Comparison of ENCODE assay signal across 27 mouse cellular contexts in the genomic region with DNA sequence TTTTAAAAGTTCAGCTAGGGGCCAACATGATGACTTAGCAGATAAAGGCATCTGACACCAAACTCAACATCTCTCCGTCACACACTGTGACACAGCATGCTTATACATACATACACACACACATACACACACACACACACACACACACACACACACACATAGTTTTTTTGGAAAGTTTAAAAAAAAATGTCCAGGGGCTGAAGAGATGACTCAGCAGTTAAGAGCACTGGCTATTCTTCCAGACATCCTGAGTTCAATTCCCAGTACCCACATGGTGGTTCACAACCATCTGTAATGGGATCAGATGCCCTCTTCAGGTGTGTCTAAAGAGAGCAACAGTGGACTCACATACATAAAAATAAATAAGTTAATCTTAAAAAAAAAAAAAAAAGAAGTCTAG. TPM values are rescaled to one million over a fixed set of nuclear protein-coding genes. Genes with fewer than 3 reads are reported as not detected.
A peak's percentile ranks its signal among the peaks of the same experiment; 100 is the strongest.
DNase-seq lines count a peak whose midpoint lies in the region; ATAC-seq and TF ChIP-seq lines count a peak whose summit lies in the region.
"Had no signal": no experiment of that assay in that cellular context is flagged by ENCODE, and none has a peak within 500 bp of the region (broad histone marks: within the 10 kb centered on the region; RNA-seq: fewer than 3 reads in every experiment).

No protein-coding gene starts in this region.

- H3K9ac ChIP-seq in heart, adult 2 months (ENCODE audit: low read depth, low read length): no peak overlapping the region
- H3K9ac ChIP-seq in heart, embryonic 13.5 days: no peak overlapping the region
- no peak overlapping the region for H3K9ac ChIP-seq in heart, postnatal 0 days (replicated peaks; ENCODE audit: low read depth, low read length)
- H3K9ac ChIP-seq: embryonic facial prominence, embryonic 13.5 days; forebrain, embryonic 13.5 days; hindbrain, embryonic 13.5 days; kidney, embryonic 15.5 days had no signal

- H3K36me3 ChIP-seq in heart, embryonic 10.5 days: peaks cover 84% of the 10 kb centered on the region
- H3K36me3 ChIP-seq in heart, adult 2 months (ENCODE audit: control insufficient read depth, insufficient read depth, low read length): peaks cover 15% of the 10 kb centered on the region
- H3K36me3 ChIP-seq in heart, embryonic 13.5 days: peaks cover 89% of the 10 kb centered on the region
- peaks cover 72% of the 10 kb centered on the region for H3K36me3 ChIP-seq in heart, postnatal 0 days (replicated peaks; ENCODE audit: control insufficient read depth, insufficient read depth, low read length)

- ATAC-seq in heart, embryonic 13.5 days (ENCODE audit: extremely low read depth, insufficient number of reproducible peaks, low FRiP score, low TSS enrichment): no peak
- ATAC-seq in heart, postnatal 0 days (ENCODE audit: insufficient read depth, low read depth): no peak
- ATAC-seq: forebrain, embryonic 13.5 days; forebrain, embryonic 16.5 days; hindbrain, embryonic 16.5 days had no signal

- peaks cover 30% of the 10 kb centered on the region for H3K4me1 ChIP-seq in heart, embryonic 10.5 days
- no peaks in the 10 kb centered on the region; the same call in 1 of the 2 replicates for H3K4me1 ChIP-seq in heart, adult 2 months (ENCODE audit: control insufficient read depth, insufficient read depth, low read length)
- H3K4me1 ChIP-seq in heart, embryonic 13.5 days: peaks cover 35% of the 10 kb centered on the region
- peaks cover 27% of the 10 kb centered on the region; the same call in 1 of the 2 replicates for H3K4me1 ChIP-seq in heart, postnatal 0 days (ENCODE audit: control insufficient read depth, insufficient read depth)
- H3K4me1 ChIP-seq in embryonic fibroblast, embryonic 13.5 days (ENCODE audit: control insufficient read depth, insufficient read depth, low read length): peaks cover 11% of the 10 kb centered on the region
- H3K4me1 ChIP-seq: embryonic facial prominence, embryonic 10.5 days; embryonic facial prominence, embryonic 13.5 days; forebrain, embryonic 10.5 days; forebrain, embryonic 13.5 days; hindbrain, embryonic 10.5 days; hindbrain, embryonic 13.5 days had no signal

- no peaks in the 10 kb centered on the region for H3K79me2 ChIP-seq in heart, adult 2 months (replicated peaks; ENCODE audit: control insufficient read depth, insufficient read depth, low read length)

- intact Hi-C loops in heart, adult 2 months (cut with DNase I): no loop called here
- intact Hi-C loops in heart, postnatal 36 days (cut with DNase I): no loop called here
- intact Hi-C loops in heart, postnatal 10 days (cut with DNase I): no loop called here

- H3K4me3 ChIP-seq in heart, embryonic 10.5 days: no peak overlapping the region
- H3K4me3 ChIP-seq in heart, adult 2 months: no peak overlapping the region
- no peak overlapping the region for H3K4me3 ChIP-seq in heart, embryonic 13.5 days
- no peak overlapping the region for H3K4me3 ChIP-seq in heart, postnatal 0 days (ENCODE audit: low read depth, low read length)
- H3K4me3 ChIP-seq in embryonic fibroblast, embryonic 13.5 days (ENCODE audit: insufficient read depth, low read length): no peak overlapping the region
- H3K4me3 ChIP-seq: embryonic facial prominence, embryonic 10.5 days; embryonic facial prominence, embryonic 13.5 days; forebrain, embryonic 10.5 days; forebrain, embryonic 13.5 days; hindbrain, embryonic 10.5 days; hindbrain, embryonic 13.5 days; kidney, embryonic 15.5 days had no signal

- no peaks in the 10 kb centered on the region for H3K9me3 ChIP-seq in heart, embryonic 10.5 days
- H3K9me3 ChIP-seq in heart, embryonic 13.5 days: no peaks in the 10 kb centered on the region
- no peaks in the 10 kb centered on the region for H3K9me3 ChIP-seq in heart, postnatal 0 days (replicated peaks; ENCODE audit: control insufficient read depth, low read length)
- H3K9me3 ChIP-seq: embryonic facial prominence, embryonic 10.5 days; embryonic facial prominence, embryonic 13.5 days; forebrain, embryonic 10.5 days; forebrain, embryonic 13.5 days; hindbrain, embryonic 10.5 days; hindbrain, embryonic 13.5 days; kidney, embryonic 15.5 days had no signal

- peak overlapping the region; percentile 90; the same call in 1 of the 2 replicates for H3K27ac ChIP-seq in heart, embryonic 10.5 days
- H3K27ac ChIP-seq in heart, adult 2 months: no peak overlapping the region
- H3K27ac ChIP-seq in heart, embryonic 13.5 days (replicated peaks): peak overlapping the region; percentile 92; the same call in 1 of the 2 replicates
- H3K27ac ChIP-seq in heart, postnatal 0 days (ENCODE audit: low read depth): peak overlapping the region; percentile 92
- peak overlapping the region; percentile 96 for H3K27ac ChIP-seq in embryonic fibroblast, embryonic 13.5 days (ENCODE audit: insufficient read depth, low read length)
- H3K27ac ChIP-seq: embryonic facial prominence, embryonic 10.5 days; embryonic facial prominence, embryonic 13.5 days; forebrain, embryonic 10.5 days; forebrain, embryonic 13.5 days; hindbrain, embryonic 10.5 days; hindbrain, embryonic 13.5 days; kidney, embryonic 15.5 days had no signal

- TF ChIP-seq POLR2A in heart, adult 2 months (IDR thresholded peaks at IDR 0.05; ENCODE audit: insufficient read depth, low read depth, low read length): no peak
- no peak for TF ChIP-seq POLR2A in embryonic fibroblast, embryonic 13.5 days (IDR thresholded peaks at IDR 0.05; ENCODE audit: low read depth, low read length)

- no peak for DNase-seq in heart, embryonic 10.5 days (ENCODE audit: low spot score)
- no peak for DNase-seq in heart, adult 2 months
- DNase-seq in heart, postnatal 36 days: no peak
- no peak for DNase-seq in heart, postnatal 0 days (ENCODE audit: low spot score)
- DNase-seq in heart, postnatal 10 days: no peak
- DNase-seq in embryo, embryonic 9.5 days (ENCODE audit: extremely low spot score): no peak
- DNase-seq: adrenal gland, adult 2 months; adrenal gland, postnatal 14 days; cerebellum, adult 11 months; cerebellum, adult 2 months; cerebellum, adult 9-11 months; cerebellum, postnatal 25 days; gastrocnemius, postnatal 10 days; gastrocnemius, postnatal 36 days; kidney, adult 8-10 months had no signal

- 88% methylated on average over 1 of the region's 1 CpGs for whole genome bisulfite sequencing in heart, embryonic 10.5 days
- WGBS in heart, adult 2 months: 100% methylated on average over 1 of the region's 1 CpGs
- WGBS in heart, embryonic 13.5 days: 100% methylated on average over 1 of the region's 1 CpGs
- WGBS in heart, postnatal 0 days: 92% methylated on average over 1 of the region's 1 CpGs

- no peaks in the 10 kb centered on the region for H3K27me3 ChIP-seq in heart, embryonic 10.5 days (ENCODE audit: insufficient read depth, poor library complexity, severe bottlenecking)
- H3K27me3 ChIP-seq in heart, adult 2 months (ENCODE audit: control insufficient read depth, insufficient read depth, low read length): no peaks in the 10 kb centered on the region
- H3K27me3 ChIP-seq in heart, embryonic 13.5 days (replicated peaks): no peaks in the 10 kb centered on the region
- H3K27me3 ChIP-seq in heart, postnatal 0 days (ENCODE audit: control insufficient read depth, insufficient read depth, low read length): no peaks in the 10 kb centered on the region
- H3K27me3 ChIP-seq: embryonic facial prominence, embryonic 13.5 days; forebrain, embryonic 13.5 days; hindbrain, embryonic 13.5 days; kidney, embryonic 15.5 days had no signal

- H3K4me2 ChIP-seq in heart, embryonic 13.5 days: no peak overlapping the region
- no peak overlapping the region for H3K4me2 ChIP-seq in heart, postnatal 0 days (ENCODE audit: low read depth, low read length)
- H3K4me2 ChIP-seq: embryonic facial prominence, embryonic 13.5 days; forebrain, embryonic 13.5 days; hindbrain, embryonic 13.5 days; kidney, embryonic 15.5 days had no signal

- no peak for TF ChIP-seq EP300 in heart, adult 2 months (IDR thresholded peaks at IDR 0.05; ENCODE audit: insufficient read depth, low read depth, low read length)
- TF ChIP-seq EP300 in heart, postnatal 0 days (IDR thresholded peaks at IDR 0.05; ENCODE audit: low read depth): no peak

- TF ChIP-seq CTCF in heart, adult 2 months (IDR thresholded peaks at IDR 0.05): no peak
- no peak for TF ChIP-seq CTCF in heart, postnatal 0 days (IDR thresholded peaks at IDR 0.05; ENCODE audit: low read depth)
- no peak for TF ChIP-seq CTCF in embryonic fibroblast, embryonic 13.5 days (IDR thresholded peaks at IDR 0.05; ENCODE audit: borderline replicate concordance, insufficient read depth, low read length)

RNA-seq across cellular contexts. Expression of gene Atp6v0a1, which starts 22.2 kb away (rescaled TPM):
- polyA plus RNA-seq in heart, embryonic 10.5 days (2016; fragmentation: Nextera tagmentation; extraction: Ambion mirVana): 54.4 and 66.3 TPM in 2 replicates
- total RNA-seq in heart, adult 2 months (2021): 10 to 100 TPM; 89.6 to 92.6 TPM
- polyA plus RNA-seq in heart, adult 2 months (2012; rRNA removed): 77.4 and 85.9 TPM in 2 replicates
- polyA plus RNA-seq in heart, embryonic 13.5 days (2015; fragmentation: Nextera tagmentation; extraction: Ambion mirVana): 54.9 and 58.1 TPM in 2 replicates
- total RNA-seq in heart, postnatal 36 days (2021): 10 to 100 TPM; 76.8 to 88.5 TPM
- total RNA-seq in heart, postnatal 0 days (2014; rRNA removed; ENCODE audit: low replicate concordance): 57.0 and 57.1 TPM in 2 replicates
- 49.2 and 50.3 TPM in 2 replicates for polyA plus RNA-seq in heart, postnatal 0 days (2015; fragmentation: Nextera tagmentation; extraction: Ambion mirVana)
- total RNA-seq in heart, postnatal 10 days (2021): 10 to 100 TPM; 89.6 to 93.8 TPM
- 43.7 and 50.7 TPM in 2 replicates for polyA plus RNA-seq in embryonic fibroblast, embryonic 13.5 days (2011; ENCODE audit: insufficient read length, low read depth, missing spikeins)

RNA-seq across cellular contexts. Expression of gene Naglu, which starts 38.3 kb away (rescaled TPM):
- 13.9 and 15.8 TPM in 2 replicates for polyA plus RNA-seq in heart, embryonic 10.5 days (2016; fragmentation: Nextera tagmentation; extraction: Ambion mirVana)
- total RNA-seq in heart, adult 2 months (2021): 1 to 10 TPM; 7.4 to 8.3 TPM
- polyA plus RNA-seq in heart, adult 2 months (2012; rRNA removed): 11.0 and 14.3 TPM in 2 replicates
- 13.5 and 13.7 TPM in 2 replicates for polyA plus RNA-seq in heart, embryonic 13.5 days (2015; fragmentation: Nextera tagmentation; extraction: Ambion mirVana)
- total RNA-seq in heart, postnatal 36 days (2021): 10 to 100 TPM in 1 of 2 experiments, 1 to 10 TPM in 1; 9.1 to 10.1 TPM
- total RNA-seq in heart, postnatal 0 days (2014; rRNA removed; ENCODE audit: low replicate concordance): 15.8 and 20.2 TPM in 2 replicates
- 10.3 and 12.0 TPM in 2 replicates for polyA plus RNA-seq in heart, postnatal 0 days (2015; fragmentation: Nextera tagmentation; extraction: Ambion mirVana)
- total RNA-seq in heart, postnatal 10 days (2021): 1 to 10 TPM; 9.9 to 10.0 TPM
- polyA plus RNA-seq in embryonic fibroblast, embryonic 13.5 days (2011; ENCODE audit: insufficient read length, low read depth, missing spikeins): 21.8 and 24.9 TPM in 2 replicates

RNA-seq across cellular contexts. Expression of gene Hsd17b1, which starts 46.7 kb away (rescaled TPM):
- polyA plus RNA-seq in heart, embryonic 10.5 days (2016; fragmentation: Nextera tagmentation; extraction: Ambion mirVana): 0.21 TPM in 1 of 2 replicates, not detected in the other
- total RNA-seq in heart, adult 2 months (2021): under 1 TPM; 0.47 to 0.70 TPM
- 0.32 and 0.55 TPM in 2 replicates for polyA plus RNA-seq in heart, adult 2 months (2012; rRNA removed)
- 0.14 and 0.17 TPM in 2 replicates for polyA plus RNA-seq in heart, embryonic 13.5 days (2015; fragmentation: Nextera tagmentation; extraction: Ambion mirVana)
- under 1 TPM; 0.46 to 0.58 TPM for total RNA-seq in heart, postnatal 36 days (2021)
- not detected in 2 replicates for total RNA-seq in heart, postnatal 0 days (2014; rRNA removed; ENCODE audit: low replicate concordance)
- polyA plus RNA-seq in heart, postnatal 0 days (2015; fragmentation: Nextera tagmentation; extraction: Ambion mirVana): 0.08 TPM in 1 of 2 replicates, not detected in the other
- total RNA-seq in heart, postnatal 10 days (2021): under 1 TPM in 1 of 2 experiments, not detected in 1; 0.45 TPM
- 1.2 and 5.2 TPM in 2 replicates for polyA plus RNA-seq in embryonic fibroblast, embryonic 13.5 days (2011; ENCODE audit: insufficient read length, low read depth, missing spikeins)
- total RNA-seq: gastrocnemius, postnatal 36 days; MEL had no signal
- polyA plus RNA-seq: embryonic facial prominence, embryonic 10.5 days; forebrain, embryonic 13.5 days had no signal

RNA-seq across cellular contexts. Expression of gene Coasy, which starts 50.9 kb away (rescaled TPM):
- 36.5 and 37.0 TPM in 2 replicates for polyA plus RNA-seq in heart, embryonic 10.5 days (2016; fragmentation: Nextera tagmentation; extraction: Ambion mirVana)
- 10 to 100 TPM; 15.8 to 17.5 TPM for total RNA-seq in heart, adult 2 months (2021)
- 22.1 and 24.6 TPM in 2 replicates for polyA plus RNA-seq in heart, adult 2 months (2012; rRNA removed)
- polyA plus RNA-seq in heart, embryonic 13.5 days (2015; fragmentation: Nextera tagmentation; extraction: Ambion mirVana): 26.8 and 28.4 TPM in 2 replicates
- total RNA-seq in heart, postnatal 36 days (2021): 10 to 100 TPM; 17.2 to 18.8 TPM
- 44.6 and 64.1 TPM in 2 replicates for total RNA-seq in heart, postnatal 0 days (2014; rRNA removed; ENCODE audit: low replicate concordance)
- 26.8 and 26.9 TPM in 2 replicates for polyA plus RNA-seq in heart, postnatal 0 days (2015; fragmentation: Nextera tagmentation; extraction: Ambion mirVana)
- total RNA-seq in heart, postnatal 10 days (2021): 10 to 100 TPM; 18.7 to 21.4 TPM
- 14.9 and 15.0 TPM in 2 replicates for polyA plus RNA-seq in embryonic fibroblast, embryonic 13.5 days (2011; ENCODE audit: insufficient read length, low read depth, missing spikeins)

RNA-seq across cellular contexts. Expression of gene Mlx, which starts 55.6 kb away (rescaled TPM):
- polyA plus RNA-seq in heart, embryonic 10.5 days (2016; fragmentation: Nextera tagmentation; extraction: Ambion mirVana): 42.6 and 52.0 TPM in 2 replicates
- 10 to 100 TPM; 18.1 to 21.3 TPM for total RNA-seq in heart, adult 2 months (2021)
- 23.0 and 45.2 TPM in 2 replicates for polyA plus RNA-seq in heart, adult 2 months (2012; rRNA removed)
- 36.3 and 41.6 TPM in 2 replicates for polyA plus RNA-seq in heart, embryonic 13.5 days (2015; fragmentation: Nextera tagmentation; extraction: Ambion mirVana)
- total RNA-seq in heart, postnatal 36 days (2021): 10 to 100 TPM; 18.8 to 23.1 TPM
- 21.8 and 46.6 TPM in 2 replicates for total RNA-seq in heart, postnatal 0 days (2014; rRNA removed; ENCODE audit: low replicate concordance)
- polyA plus RNA-seq in heart, postnatal 0 days (2015; fragmentation: Nextera tagmentation; extraction: Ambion mirVana): 26.7 and 29.0 TPM in 2 replicates
- 10 to 100 TPM; 14.1 to 18.1 TPM for total RNA-seq in heart, postnatal 10 days (2021)
- polyA plus RNA-seq in embryonic fibroblast, embryonic 13.5 days (2011; ENCODE audit: insufficient read length, low read depth, missing spikeins): 29.9 and 30.1 TPM in 2 replicates
